Mouse (Mus musculus) heart, postnatal 0 days (tissue): Measurements from ENCODE around the gene Frmd6.

Experiments
- CTCF ChIP-seq: IDR thresholded peaks from 2 replicates; pipeline ENCODE4 v1.5.1; 2016; ENCODE audit warnings: antibody characterized with exemption, control low read depth, low read depth
- EP300 ChIP-seq: IDR thresholded peaks from 2 replicates; pipeline ENCODE4 v1.6.1; 2016; ENCODE audit warnings: antibody characterized with exemption, low read depth

- TF ChIP-seq CTCF (no peak), EP300 (no peak)
Measured at GRCm38 (mm10) chr12:70799231-70800002, 25.9 kb upstream of the Frmd6 start.
